Mouse (Mus musculus): ENCODE data around the gene Kat5. TPM values are rescaled to one million over a fixed set of nuclear protein-coding genes. Genes with fewer than 3 reads are reported as not detected.

The Kat5 gene
- polyA plus RNA-seq (2012; rRNA removed) = 45.6 and 50.6 TPM in 2 replicates

GRCm38 (mm10) chr19:5609547-5610404 is at the start of gene Kat5:
TSS of gene Kat5 (minus strand) at chr19:5610237.

DNA sequence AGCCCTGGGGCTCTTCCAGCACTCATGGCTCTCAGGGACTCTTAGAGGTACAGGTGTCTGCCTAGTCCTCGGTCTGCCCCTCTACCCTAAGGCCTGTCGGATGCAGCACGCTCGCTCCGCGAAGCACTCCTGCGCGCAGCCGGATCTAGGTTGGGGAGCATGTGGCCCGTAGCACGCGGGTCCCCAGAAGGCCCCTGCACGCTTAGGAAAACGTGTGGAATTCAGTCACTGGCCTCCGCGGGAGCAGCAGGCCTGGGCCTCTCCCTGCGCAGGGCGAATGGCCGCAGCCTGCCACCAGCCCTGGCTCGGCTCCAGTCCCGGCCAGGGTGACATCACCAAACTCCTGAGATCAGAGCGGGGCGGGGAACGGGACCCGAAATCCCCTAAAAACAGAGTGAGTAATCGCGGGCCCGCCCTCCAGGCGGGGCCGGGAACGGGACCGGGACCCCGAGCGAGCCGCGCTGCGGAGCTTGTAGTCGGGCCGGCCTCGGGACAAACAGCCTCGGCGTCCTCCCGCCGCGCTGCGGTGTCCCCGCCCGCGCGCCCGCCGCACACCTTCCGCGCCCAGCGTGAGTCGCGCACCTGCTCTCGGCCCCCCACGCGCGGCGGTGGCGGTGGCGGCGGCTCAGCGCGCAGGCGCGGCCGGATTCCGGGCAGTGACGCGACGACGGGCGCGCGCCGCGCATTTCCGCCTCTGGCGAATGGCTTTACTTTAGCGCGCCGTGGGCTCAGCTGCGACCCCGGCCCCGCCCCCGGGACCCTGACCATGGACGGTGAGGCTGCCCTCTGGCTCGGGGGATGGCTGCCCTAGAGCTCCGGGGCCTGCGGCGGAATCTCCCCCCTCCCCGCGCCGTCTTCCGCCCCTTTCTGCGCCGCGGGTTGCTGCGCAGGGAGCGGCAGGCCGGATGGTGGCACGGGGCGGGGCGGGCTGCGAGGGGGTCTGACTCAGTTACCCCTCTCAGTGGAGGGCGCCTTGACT is 27.3 kb upstream of the Kat5 start, which contains the start of gene Rela:
Gene Rela (plus strand): TSS at position 415 of the 979 bp plus-strand sequence.

DNA sequence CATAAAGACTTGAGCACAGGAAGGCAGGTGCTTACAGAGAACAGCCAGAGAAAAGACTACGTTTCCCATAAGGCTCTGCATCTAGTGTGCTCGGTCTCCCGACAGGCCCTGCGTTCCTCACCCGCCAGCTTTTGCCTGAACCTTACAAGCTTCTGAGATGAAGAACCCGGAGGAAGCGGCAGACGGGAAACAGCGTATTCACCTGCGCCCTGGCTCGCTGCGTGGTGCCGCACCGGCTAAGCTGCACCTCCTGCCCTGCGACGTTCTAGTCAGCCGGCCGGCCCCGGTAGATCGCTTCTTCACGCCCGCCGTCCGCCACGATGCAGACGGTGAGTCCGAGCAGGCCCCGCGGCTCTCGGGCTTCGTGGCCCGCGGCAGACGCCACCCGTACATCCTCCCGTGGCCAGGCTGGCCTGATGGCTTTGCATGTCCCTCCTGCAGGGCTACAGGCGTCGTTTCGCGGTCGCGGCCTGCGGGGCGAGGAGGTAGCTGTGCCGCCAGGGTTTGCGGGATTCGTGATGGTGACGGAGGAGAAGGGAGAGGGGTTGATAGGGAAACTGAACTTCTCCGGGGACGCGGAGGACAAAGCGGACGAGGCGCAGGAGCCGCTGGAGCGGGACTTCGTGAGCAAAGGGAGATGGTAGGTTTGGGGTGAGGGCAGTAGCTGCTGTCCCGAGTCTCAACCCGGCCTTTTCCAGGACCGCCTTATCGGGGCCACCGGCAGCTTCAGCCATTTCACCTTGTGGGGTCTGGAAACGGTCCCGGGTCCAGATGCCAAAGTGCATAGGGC is 8.1 kb downstream of the Kat5 start, which contains the start of gene Rnaseh2c:
Gene Rnaseh2c (plus strand): TSS at position 122 of the 790 bp plus-strand sequence.

GRCm38 (mm10) chr19:5567534-5568469 is 42.2 kb downstream of the Kat5 start, which contains the start of gene Ap5b1:
TSS of gene Ap5b1 (plus strand) at chr19:5568025.

GRCm38 (mm10) chr19:5560457-5561041 is 49.5 kb downstream of the Kat5 start, which contains the start of gene Ovol1:
TSS of gene Ovol1 (minus strand) at chr19:5560646.

Other genes starting within 250 kb of the Kat5 start
- 19.8 and 21.3 TPM in 2 replicates for gene Eif1ad, start 243.5 kb downstream of the Kat5 start, polyA plus RNA-seq (2012; rRNA removed)
- 71.2 and 91.0 TPM in 2 replicates for gene Banf1, start 243.1 kb downstream of the Kat5 start, polyA plus RNA-seq (2012; rRNA removed)
- gene Sart1, start 221.5 kb downstream of the Kat5 start, polyA plus RNA-seq (2012; rRNA removed) = 15.2 and 19.0 TPM in 2 replicates
- gene Tsga10ip, start 207.7 kb downstream of the Kat5 start, polyA plus RNA-seq (2012; rRNA removed) = 0.33 and 1.9 TPM in 2 replicates
- 95.7 and 96.8 TPM in 2 replicates for gene Drap1, start 185.3 kb downstream of the Kat5 start, polyA plus RNA-seq (2012; rRNA removed)
- 85.1 and 96.6 TPM in 2 replicates for gene AI837181, start 185.1 kb downstream of the Kat5 start, polyA plus RNA-seq (2012; rRNA removed)
- gene Fosl1, start 162.7 kb downstream of the Kat5 start, polyA plus RNA-seq (2012; rRNA removed) = 1.3 and 4.0 TPM in 2 replicates
- 10.3 and 10.6 TPM in 2 replicates for gene Ccdc85b, start 152.3 kb downstream of the Kat5 start, polyA plus RNA-seq (2012; rRNA removed)
- gene Fibp, start 149.6 kb downstream of the Kat5 start, polyA plus RNA-seq (2012; rRNA removed) = 124 and 150 TPM in 2 replicates
- gene Ctsw, start 141.7 kb downstream of the Kat5 start, polyA plus RNA-seq (2012; rRNA removed) = 2.0 and 3.5 TPM in 2 replicates
- 52.6 and 58.6 TPM in 2 replicates for gene Efemp2, start 136.3 kb downstream of the Kat5 start, polyA plus RNA-seq (2012; rRNA removed)
- gene Mus81, start 121.8 kb downstream of the Kat5 start, polyA plus RNA-seq (2012; rRNA removed) = 31.9 and 38.6 TPM in 2 replicates
- gene Cfl1, start 119.8 kb downstream of the Kat5 start, polyA plus RNA-seq (2012; rRNA removed) = 350 and 446 TPM in 2 replicates
- gene 1700020D05Rik, start 106.5 kb downstream of the Kat5 start, polyA plus RNA-seq (2012; rRNA removed) = 0.30 and 0.34 TPM in 2 replicates
- 4.2 and 4.4 TPM in 2 replicates for gene Snx32, start 99.7 kb downstream of the Kat5 start, polyA plus RNA-seq (2012; rRNA removed)
- 23.0 and 29.1 TPM in 2 replicates for gene Ovol1, start 49.6 kb downstream of the Kat5 start, polyA plus RNA-seq (2012; rRNA removed)
- 18.2 and 20.7 TPM in 2 replicates for gene Ap5b1, start 42.2 kb downstream of the Kat5 start, polyA plus RNA-seq (2012; rRNA removed)
- 40.4 and 56.8 TPM in 2 replicates for gene Rnaseh2c, start 8.4 kb downstream of the Kat5 start, polyA plus RNA-seq (2012; rRNA removed)
- 61.1 and 66.8 TPM in 2 replicates for gene Rela, start 27.2 kb upstream of the Kat5 start, polyA plus RNA-seq (2012; rRNA removed)
- gene Sipa1, start 53.5 kb upstream of the Kat5 start, polyA plus RNA-seq (2012; rRNA removed) = 52.0 and 56.1 TPM in 2 replicates
- gene Map3k11, start 78.5 kb upstream of the Kat5 start, polyA plus RNA-seq (2012; rRNA removed) = 116 and 122 TPM in 2 replicates
- gene Pcnx3, start 78.7 kb upstream of the Kat5 start, polyA plus RNA-seq (2012; rRNA removed) = 206 and 220 TPM in 2 replicates
- 0.90 and 1.1 TPM in 2 replicates for gene Kcnk7, start 94.1 kb upstream of the Kat5 start, polyA plus RNA-seq (2012; rRNA removed)
- gene Ehbp1l1, start 116.1 kb upstream of the Kat5 start, polyA plus RNA-seq (2012; rRNA removed) = 82.2 and 84.7 TPM in 2 replicates
- gene Fam89b, start 119.4 kb upstream of the Kat5 start, polyA plus RNA-seq (2012; rRNA removed) = 138 and 150 TPM in 2 replicates
- gene Ltbp3, start 130.7 kb upstream of the Kat5 start, polyA plus RNA-seq (2012; rRNA removed) = 63.8 and 65.6 TPM in 2 replicates
- 98.9 and 102 TPM in 2 replicates for gene Scyl1, start 161.2 kb upstream of the Kat5 start, polyA plus RNA-seq (2012; rRNA removed)